Mouse (Mus musculus) spleen, adult 2 months (tissue): ENCODE measurements around the gene Necab3. TPM values are rescaled to one million over a fixed set of nuclear protein-coding genes. Genes with fewer than 3 reads are reported as not detected.

Source experiments
- DNase-seq, 2 experiments: peaks; one replicate each; pipeline versions ENCODE4 v3.0.0 to v3.0.0-alpha.2; 2012 to 2021; ENCODE audit warnings: low spot score in 2 of 2, low read depth in 1 of 2
- H3K27ac ChIP-seq: fragments of 200-500 bp; 2 replicates; pipeline ENCODE4 v1.5.1; 2012; ENCODE audit warnings: low read length, inconsistent platforms; ENCODE audit not compliant: insufficient read depth
- H3K27me3 ChIP-seq: fragments of 200-500 bp; 2 replicates; pipeline ENCODE4 v1.6.1; 2012; ENCODE audit warnings: mild to moderate bottlenecking, moderate library complexity, low read length, inconsistent platforms; ENCODE audit not compliant: control insufficient read depth, insufficient read depth
- H3K36me3 ChIP-seq: fragments of 200-500 bp; 2 replicates; pipeline ENCODE4 v1.6.1; 2012; ENCODE audit warnings: mild to moderate bottlenecking, low read length, inconsistent platforms; ENCODE audit not compliant: control insufficient read depth, insufficient read depth
- H3K4me1 ChIP-seq: fragments of 200-500 bp; 2 replicates; pipeline ENCODE4 v1.6.1; 2011; ENCODE audit warnings: inconsistent platforms; ENCODE audit not compliant: control insufficient read depth, insufficient read depth, insufficient read length
- H3K4me3 ChIP-seq: fragments of 200-500 bp; 2 replicates; pipeline ENCODE4 v1.5.1; 2011; ENCODE audit warnings: mild to moderate bottlenecking, inconsistent platforms; ENCODE audit not compliant: insufficient read depth, insufficient read length; ENCODE audit errors: extremely low read depth
- CTCF ChIP-seq: fragments of 200-500 bp; IDR thresholded peaks from 2 replicates; pipeline ENCODE4 v1.5.1; 2011; ENCODE audit warnings: mild to moderate bottlenecking, inconsistent platforms; ENCODE audit not compliant: insufficient read depth, insufficient read length, insufficient replicate concordance; ENCODE audit errors: extremely low read depth
- POLR2A ChIP-seq: fragments of 200-500 bp; IDR thresholded peaks from 2 replicates; pipeline ENCODE4 v1.6.1; 2011; ENCODE audit warnings: low read depth, low read length, inconsistent platforms
- WGBS: fragments of 180-500 bp; shearing (Covaris S2); methylation state at CpG from one replicate; pipeline ENCODE4 v1.1.7; 2018; 5-methylcytosine and 5-hydroxymethylcytosine counted together
- polyA plus RNA-seq: library from polyadenylated mRNA; depleted of rRNA; stranded (reverse); fragments of >200 nt; gene quantifications from 2 replicates; pipeline ENCODE4 v1.2.3, GENCODE M21; 2012

The Necab3 gene
- polyA plus RNA-seq, 1 experiment: 0.63 TPM

- no peak overlapping the region for H3K4me3 ChIP-seq
- no peak for DNase-seq
- H3K27me3 ChIP-seq: no peaks in the 10 kb centered on the region
- TF ChIP-seq CTCF (no peak), POLR2A (no peak)
- H3K4me1 ChIP-seq: peaks cover 14% of the 10 kb centered on the region; the same call in 1 of the 2 replicates
- H3K36me3 ChIP-seq: no peaks in the 10 kb centered on the region
- no peak overlapping the region for H3K27ac ChIP-seq
- 62% methylated on average over 21 of the region's 21 CpGs for WGBS
Observed at GRCm38 (mm10) chr2:154551927-154552326, 6.8 kb downstream of the Necab3 start.

- Histone ChIP-seq H3K4me3 (peak within 1 kb of the TSS; percentile 40; the same call in 1 of the 2 replicates), H3K36me3 (no peaks in the 10 kb centered on the region), H3K27ac (no peak within 1 kb of the TSS), H3K27me3 (no peaks in the 10 kb centered on the region), H3K4me1 (peaks cover 14% of the 10 kb centered on the region; the same call in 1 of the 2 replicates)
- TF ChIP-seq POLR2A: no peak
- WGBS: 85% methylated on average over 4 of the region's 4 CpGs
- DNase-seq: no peak
Observed at GRCm38 (mm10) chr2:154551476-154551875, 7.2 kb downstream of the Necab3 start, which contains the start of gene Actl10. Actl10 (plus strand) TSS chr2:154551776.

GRCm38 (mm10) chr2:154550937-154551336 lies 7.8 kb downstream of the Necab3 start:
- Histone ChIP-seq H3K27me3 (no peaks in the 10 kb centered on the region), H3K36me3 (no peaks in the 10 kb centered on the region), H3K27ac (no peak overlapping the region), H3K4me3 (no peak overlapping the region), H3K4me1 (peaks cover 14% of the 10 kb centered on the region; the same call in 1 of the 2 replicates)
- DNase-seq: no peak
- TF ChIP-seq CTCF (no peak), POLR2A (no peak)
- 81% methylated on average over 2 of the region's 2 CpGs for WGBS

- H3K4me3 ChIP-seq: peak overlapping the region; percentile 29; the same call in 1 of the 2 replicates
- H3K36me3 ChIP-seq: no peaks in the 10 kb centered on the region
- peaks cover 14% of the 10 kb centered on the region; the same call in 1 of the 2 replicates for H3K4me1 ChIP-seq
- TF ChIP-seq CTCF (no peak), POLR2A (no peak)
- DNase-seq: no peak
- 18% methylated on average over 20 of the region's 20 CpGs for WGBS
- H3K27me3 ChIP-seq: no peaks in the 10 kb centered on the region
- H3K27ac ChIP-seq: no peak overlapping the region
Observed at GRCm38 (mm10) chr2:154549886-154550189, 8.9 kb downstream of the Necab3 start.

GRCm38 (mm10) chr2:154549127-154549885 lies 9.4 kb downstream of the Necab3 start:
- no peaks in the 10 kb centered on the region for H3K36me3 ChIP-seq
- DNase-seq: peak in 1 of 2 experiments; percentile 27
- peaks cover 14% of the 10 kb centered on the region; the same call in 1 of the 2 replicates for H3K4me1 ChIP-seq
- H3K27ac ChIP-seq: no peak overlapping the region
- 8% methylated on average over 48 of the region's 48 CpGs for WGBS
- no peaks in the 10 kb centered on the region for H3K27me3 ChIP-seq
- no peak for TF ChIP-seq CTCF
- no peak for TF ChIP-seq POLR2A
- H3K4me3 ChIP-seq: peak overlapping the region; percentile 29; the same call in 1 of the 2 replicates

GRCm38 (mm10) chr2:154548688-154549087 lies 10.0 kb downstream of the Necab3 start:
- H3K27ac ChIP-seq: no peak overlapping the region
- peaks cover 14% of the 10 kb centered on the region; the same call in 1 of the 2 replicates for H3K4me1 ChIP-seq
- no peaks in the 10 kb centered on the region for H3K27me3 ChIP-seq
- no peaks in the 10 kb centered on the region for H3K36me3 ChIP-seq
- WGBS: 71% methylated on average over 3 of the region's 3 CpGs
- H3K4me3 ChIP-seq: no peak overlapping the region
- no peak for DNase-seq
- TF ChIP-seq POLR2A (no peak), CTCF (no peak)

- H3K36me3 ChIP-seq: no peaks in the 10 kb centered on the region
- no peak for TF ChIP-seq POLR2A
- TF ChIP-seq CTCF: no peak
- 90% methylated on average over 10 of the region's 10 CpGs for WGBS
- H3K4me3 ChIP-seq: no peak within 1 kb of the TSS
- H3K4me1 ChIP-seq: peaks cover 5% of the 10 kb centered on the region; the same call in 1 of the 2 replicates
- no peaks in the 10 kb centered on the region for H3K27me3 ChIP-seq
- DNase-seq: no peak
- H3K27ac ChIP-seq: no peak within 1 kb of the TSS
Observed at GRCm38 (mm10) chr2:154546711-154547110, 12.0 kb downstream of the Necab3 start, which contains the start of gene 1700003F12Rik. 1700003F12Rik (plus strand) TSS chr2:154547085.
